Mouse (Mus musculus) ovary, adult 18-20 months (tissue): Measurements from ENCODE around the gene Spint2.
"Not testable (repeated sequence)": the region's sequence is repeated elsewhere in the genome, so short reads cannot be mapped to it uniquely, and the experiment has no call there.

ENCODE experiments used
- DNase-seq: peaks from one replicate; pipeline ENCODE4 v3.0.0; 2022; ENCODE audit warnings: low spot score, mixed read lengths

Gene Spint2

DNA sequence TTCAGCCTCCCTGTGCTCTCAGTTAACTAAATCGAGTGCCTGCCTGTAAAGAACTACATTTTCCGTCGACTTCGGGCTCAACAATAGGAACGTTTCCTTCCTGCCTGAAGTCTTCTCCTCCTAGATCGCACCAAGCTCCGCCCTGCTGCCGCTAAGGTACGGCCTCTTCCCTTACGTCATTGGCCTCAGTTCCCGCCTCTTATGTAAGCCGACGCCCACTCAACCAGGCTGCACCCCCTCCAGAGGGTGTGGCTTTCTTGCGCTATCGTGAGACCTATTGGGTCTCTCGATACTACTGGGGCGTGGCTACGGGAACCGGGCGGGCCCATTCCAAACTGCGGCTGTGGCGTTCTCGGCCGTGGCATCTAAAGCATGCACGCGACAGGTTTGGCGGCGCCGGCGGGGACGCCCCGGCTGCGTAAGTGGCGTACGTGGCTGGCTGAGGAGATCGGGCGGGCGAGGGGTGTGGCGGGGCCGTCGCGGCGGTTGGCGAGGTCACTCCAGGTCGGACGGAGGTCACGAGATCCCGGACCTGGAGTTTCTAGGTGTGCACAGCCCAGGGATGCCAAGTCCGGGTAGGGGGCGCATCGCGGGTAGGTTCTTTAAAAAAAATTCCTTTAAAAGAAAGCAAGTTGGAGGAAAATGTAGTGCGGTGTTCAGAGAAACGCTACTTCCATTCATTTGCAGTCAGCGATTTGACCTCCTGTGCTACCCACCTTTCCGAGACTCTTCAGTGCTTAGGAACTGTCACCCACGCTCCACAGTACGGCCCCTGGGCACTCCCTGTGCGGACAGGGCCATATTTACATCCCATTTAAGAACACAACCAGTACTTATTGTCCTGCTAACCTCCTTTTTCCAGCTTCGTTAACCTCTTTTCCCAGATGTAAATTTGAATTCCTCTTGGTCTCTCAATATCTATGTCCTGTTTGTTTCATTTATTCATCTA is 43.4 kb downstream of the Spint2 start, which contains the start of gene Yif1b:
Gene Yif1b, plus strand, starts transcription at position 311 of the 949 bp plus-strand sequence.
- DNase-seq: peak; percentile 97

DNA sequence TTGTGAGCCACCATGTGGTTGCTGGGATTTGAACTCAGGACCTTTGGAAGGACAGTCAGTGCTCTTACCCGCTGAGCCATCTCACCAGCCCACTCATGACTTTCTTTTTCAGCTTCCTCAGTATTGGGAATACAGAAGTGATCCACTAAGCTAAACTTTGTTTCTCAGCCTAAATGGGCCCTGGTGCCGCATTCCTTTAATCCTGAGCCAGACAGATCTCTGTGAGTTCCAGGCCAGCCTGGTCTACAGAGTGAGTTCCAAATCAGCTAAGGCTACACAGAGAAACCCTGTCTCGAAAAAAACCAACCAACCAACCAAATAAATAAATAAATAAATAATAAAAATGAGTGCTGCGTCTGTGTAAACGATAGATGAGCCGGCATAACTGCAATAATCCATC is 44.1 kb downstream of the Spint2 start:
- DNase-seq: not testable (repeated sequence)

DNA sequence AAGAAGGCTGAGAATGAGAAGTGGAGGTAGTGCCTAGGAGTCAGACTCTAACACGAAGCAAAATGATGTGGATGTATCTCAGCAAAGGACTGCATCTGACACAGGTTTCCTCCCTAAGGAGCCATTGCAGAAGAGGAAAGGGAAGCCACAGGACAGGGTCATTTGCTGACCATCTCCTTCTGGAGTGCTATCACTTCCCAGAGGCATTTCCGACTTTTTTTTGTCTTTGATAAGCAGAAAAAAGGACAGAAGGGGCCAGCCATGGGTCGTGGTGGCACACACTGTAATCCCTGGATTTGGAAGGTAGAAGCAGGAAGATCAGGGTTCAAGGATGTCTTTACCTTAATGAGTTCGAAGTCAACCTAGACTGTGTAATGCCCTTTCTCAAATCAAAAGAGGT is 45.1 kb downstream of the Spint2 start:
- DNase-seq: no peak

DNA sequence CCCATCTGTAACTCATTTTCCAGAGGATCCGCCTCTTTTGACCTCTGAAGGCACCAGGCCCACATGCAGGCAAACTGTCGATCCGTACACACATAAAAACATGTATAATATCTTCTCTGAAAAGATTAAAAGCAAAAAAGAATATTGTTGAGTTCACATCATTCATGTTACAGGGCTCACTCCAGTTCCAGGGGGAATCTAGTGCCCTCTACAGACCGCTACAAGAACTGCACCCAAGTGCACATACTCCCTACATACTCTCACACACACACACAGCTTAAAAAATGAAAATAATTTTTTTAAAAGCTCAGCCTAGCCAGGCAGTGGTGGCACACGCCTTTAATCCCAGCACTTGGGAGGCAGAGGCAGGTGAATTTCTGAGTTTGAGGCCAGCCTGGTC is 47.1 kb downstream of the Spint2 start:
- DNase-seq: no peak

DNA sequence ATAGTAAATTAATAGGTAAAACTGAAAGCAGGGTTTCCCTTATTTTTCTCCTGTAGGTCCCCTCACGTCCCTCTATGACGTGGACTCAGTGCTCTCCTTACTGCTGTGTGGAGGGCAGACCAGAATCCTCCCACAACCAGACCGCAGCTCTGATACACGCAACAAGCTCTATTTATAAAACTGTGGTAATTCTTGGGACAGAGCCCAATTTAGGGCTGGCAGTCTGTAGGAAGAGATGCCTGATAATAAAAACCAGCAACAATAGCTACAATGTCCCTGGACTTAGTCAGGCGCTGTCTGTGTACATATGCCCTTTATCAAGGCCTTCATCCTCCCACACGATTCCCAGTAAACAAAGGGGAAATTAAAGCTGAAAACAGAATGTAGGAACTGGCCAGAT is 48.0 kb downstream of the Spint2 start:
- DNase-seq: peak; percentile 40

DNA sequence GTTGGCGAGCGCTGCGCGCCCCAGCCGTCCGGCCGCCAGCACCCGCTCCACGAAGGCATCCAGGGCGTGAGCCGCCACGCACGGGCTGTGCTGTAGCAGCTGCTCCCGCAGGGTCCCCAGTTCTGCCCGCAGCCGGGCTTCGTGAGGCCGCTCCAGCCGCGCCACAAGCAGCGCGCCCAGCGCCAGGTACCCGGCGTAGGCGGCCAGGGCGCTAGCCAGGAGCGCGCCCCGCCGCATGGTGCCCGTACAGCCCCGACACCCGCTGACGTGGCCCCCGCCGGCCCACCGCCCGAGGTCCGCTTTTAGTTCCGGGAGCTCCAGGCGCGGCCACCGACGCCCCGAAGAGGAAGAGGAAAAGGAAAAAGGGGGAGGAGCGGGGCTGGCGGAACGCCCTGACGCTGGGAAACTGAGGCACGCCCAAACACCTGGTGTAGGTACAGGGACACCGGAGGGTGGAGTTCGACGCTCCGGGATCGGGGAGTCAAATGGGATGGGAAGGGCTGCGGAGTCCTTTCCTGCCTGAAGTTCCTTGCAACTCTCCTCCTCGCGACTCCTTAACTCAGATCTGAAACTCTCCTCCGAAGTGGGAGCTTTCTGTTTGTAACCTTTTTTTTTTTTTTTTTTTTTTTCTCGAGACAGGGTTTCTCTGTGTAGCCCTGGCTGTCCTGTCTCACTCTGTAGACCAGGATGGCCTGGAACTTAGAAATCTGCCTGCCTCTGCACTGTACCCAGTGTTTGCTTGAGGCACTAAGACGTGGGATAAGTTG is 49.3 kb downstream of the Spint2 start, which contains the start of gene Kcnk6:
Gene Kcnk6, minus strand, starts transcription at position 269 of the 767 bp plus-strand sequence.
- DNase-seq: no peak

DNA sequence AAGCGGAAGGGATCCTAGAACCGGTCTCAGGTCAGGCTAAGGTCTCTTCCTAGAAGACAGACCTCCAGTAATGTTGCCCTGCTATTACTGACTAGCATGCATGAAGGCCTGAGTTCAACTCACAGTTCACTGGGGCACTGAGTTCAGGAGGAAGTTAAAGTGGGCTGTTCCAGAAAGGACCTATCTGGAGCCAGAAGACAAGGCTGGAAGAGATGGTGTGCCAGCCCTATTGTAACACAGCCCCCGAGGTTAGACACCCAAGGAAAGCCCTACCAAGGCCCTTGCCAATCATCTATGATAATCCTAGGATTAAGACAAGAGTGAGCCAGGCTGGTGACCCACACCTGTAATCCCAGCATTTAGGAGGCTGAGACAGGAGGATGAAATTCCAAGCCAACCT is 50.2 kb downstream of the Spint2 start:
- DNase-seq: no peak

DNA sequence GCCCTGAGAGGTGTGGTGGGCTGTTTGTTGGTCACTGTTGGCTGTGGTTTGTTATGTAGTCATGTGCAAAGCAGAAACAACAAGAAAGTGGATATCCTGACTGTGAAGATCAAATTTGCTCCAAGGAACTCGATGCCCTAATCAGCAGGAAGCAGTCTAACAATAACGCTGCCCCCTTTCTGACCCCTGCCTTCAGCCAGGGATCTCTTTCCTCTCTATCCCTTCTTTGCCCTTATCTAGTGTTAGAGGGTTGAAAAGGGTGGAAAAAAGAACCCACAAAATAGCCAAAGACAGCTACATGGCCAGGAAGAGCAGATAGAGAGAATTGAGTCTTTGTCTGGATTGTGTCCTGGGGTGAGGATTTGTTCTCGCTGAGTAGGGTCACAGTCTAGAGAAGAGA is 51.2 kb downstream of the Spint2 start:
- DNase-seq: no peak

DNA sequence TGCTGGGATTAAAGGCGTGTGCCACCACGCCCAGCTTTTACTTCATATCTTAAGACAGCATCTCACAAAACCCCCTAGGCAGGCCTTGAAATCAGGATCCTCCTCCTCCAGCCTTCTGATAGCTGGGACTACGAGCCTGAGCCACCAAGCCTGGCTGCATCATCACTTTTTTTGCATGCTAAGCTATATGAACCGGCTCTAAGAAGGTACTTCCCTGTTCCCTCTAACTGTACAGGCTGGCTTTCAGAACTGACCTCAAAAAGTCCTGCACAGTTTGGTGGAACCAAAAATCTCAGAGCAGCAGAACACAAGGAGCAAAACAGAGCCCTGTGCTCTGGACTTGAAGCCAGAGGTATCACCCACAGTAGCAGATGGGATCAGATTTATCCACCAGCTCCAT is 53.5 kb downstream of the Spint2 start:
- DNase-seq: no peak

DNA sequence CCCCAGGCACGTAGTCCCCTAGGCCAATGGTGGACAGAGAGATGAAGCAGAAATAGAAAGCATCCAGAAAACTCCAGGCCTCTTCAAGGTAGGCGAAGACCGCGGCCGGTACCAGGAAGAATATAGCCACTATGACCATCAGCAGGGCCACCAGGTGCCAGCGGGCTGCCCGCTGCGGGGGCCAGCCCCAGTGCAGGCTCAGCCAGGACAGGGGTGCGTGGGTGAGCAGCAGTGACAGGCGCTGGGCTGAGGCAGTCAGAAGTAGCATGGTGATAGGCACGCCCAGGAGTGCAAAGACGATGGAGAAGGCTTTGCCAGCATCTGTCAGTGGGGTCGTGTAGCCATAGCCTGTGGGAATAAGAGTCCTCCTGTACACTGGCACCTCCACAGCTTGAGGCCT is 56.2 kb downstream of the Spint2 start:
- no peak for DNase-seq

DNA sequence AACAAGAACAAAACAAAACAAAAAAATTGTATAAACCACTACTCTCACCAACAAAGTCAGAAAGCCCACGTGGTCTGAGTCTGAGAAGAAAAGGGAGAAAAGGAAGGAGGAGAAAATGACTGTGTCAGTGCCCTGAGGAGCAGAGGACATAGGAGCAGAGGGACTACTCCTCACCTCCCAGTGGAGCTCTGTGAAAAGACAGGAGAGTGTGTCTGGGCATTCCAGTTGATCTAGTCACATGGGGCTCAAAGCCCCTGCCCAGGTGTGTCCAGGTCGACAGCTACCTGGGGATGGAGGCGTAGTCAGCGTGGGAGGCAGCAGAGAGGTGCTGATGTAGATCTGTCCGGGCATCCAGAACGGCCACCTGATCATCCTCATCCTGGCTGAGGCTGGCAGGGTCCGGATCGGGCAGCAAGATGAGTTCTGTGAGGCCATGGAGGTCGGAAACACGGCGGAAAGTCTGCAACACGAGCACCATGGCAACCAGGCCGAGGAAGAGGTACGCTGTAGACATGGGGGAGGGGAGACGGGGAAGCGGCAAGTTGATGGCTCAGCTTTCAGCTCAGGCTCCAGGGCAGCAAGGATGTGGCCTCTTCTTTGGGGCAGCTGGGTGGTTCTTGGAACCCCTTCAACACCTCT is 56.8 kb downstream of the Spint2 start:
- DNase-seq: no peak

DNA sequence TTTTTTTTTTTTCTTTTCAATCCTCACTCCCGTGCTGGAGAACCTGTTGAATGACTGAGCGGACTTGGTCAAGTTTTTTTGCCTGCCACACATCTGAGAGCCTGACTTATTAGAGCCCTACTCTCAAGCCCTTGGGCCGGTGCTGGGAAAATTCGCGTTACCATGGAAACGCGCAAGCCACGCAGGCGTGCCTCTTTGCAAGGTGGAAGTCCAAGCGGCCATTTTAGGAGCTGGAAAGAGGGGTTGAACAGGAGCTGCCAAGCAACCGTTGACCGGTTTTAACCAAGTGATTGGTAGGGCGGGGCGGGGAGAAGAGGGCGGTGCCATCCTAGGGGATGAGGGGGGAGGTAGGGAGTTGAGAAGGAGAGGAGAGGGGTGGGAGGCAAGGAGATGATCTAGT is 66.9 kb downstream of the Spint2 start:
- no peak for DNase-seq

DNA sequence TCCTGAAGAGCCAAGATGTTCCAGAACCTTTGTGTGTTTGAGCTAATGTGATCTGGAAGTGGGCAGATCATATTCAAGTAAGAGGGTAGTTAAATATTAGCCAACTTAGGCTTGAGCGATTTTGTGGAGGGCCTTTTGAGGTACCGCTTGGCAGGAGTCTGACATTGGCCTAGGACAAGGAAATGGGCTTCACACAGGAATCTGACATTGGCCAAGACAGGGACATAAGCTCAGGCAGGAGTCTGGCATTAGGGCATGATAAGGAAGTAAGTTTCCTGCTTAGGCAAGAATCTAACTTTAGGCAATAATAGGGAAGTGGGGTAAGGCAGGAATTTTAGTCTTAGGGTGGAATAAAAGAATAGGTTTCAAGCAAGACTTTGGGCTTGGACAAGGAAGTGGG is 67.5 kb downstream of the Spint2 start:
- no peak for DNase-seq

DNA sequence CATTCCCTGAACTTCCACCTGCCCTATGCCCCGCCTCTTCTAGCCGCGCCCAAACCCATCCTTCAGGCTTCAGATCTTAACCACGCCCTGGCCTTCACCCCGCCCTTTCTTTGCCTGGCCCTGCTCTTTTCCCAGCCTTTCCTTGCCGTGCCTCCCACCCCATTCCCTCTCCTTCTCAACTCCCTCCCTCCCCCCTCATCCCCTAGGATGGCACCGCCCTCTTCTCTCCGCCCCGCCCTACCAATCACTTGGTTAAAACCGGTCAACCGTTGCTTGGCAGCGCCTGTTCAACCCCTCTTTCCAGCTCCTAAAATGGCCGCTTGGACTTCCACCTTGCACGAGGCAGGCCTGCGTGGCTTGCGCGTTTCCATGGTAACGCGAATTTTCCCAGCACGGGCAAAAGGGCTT is 68.0 kb downstream of the Spint2 start, which contains the start of gene Catsperg1:
Gene Catsperg1, minus strand, starts transcription at position 361 of the 408 bp plus-strand sequence.
- no peak for DNase-seq

DNA sequence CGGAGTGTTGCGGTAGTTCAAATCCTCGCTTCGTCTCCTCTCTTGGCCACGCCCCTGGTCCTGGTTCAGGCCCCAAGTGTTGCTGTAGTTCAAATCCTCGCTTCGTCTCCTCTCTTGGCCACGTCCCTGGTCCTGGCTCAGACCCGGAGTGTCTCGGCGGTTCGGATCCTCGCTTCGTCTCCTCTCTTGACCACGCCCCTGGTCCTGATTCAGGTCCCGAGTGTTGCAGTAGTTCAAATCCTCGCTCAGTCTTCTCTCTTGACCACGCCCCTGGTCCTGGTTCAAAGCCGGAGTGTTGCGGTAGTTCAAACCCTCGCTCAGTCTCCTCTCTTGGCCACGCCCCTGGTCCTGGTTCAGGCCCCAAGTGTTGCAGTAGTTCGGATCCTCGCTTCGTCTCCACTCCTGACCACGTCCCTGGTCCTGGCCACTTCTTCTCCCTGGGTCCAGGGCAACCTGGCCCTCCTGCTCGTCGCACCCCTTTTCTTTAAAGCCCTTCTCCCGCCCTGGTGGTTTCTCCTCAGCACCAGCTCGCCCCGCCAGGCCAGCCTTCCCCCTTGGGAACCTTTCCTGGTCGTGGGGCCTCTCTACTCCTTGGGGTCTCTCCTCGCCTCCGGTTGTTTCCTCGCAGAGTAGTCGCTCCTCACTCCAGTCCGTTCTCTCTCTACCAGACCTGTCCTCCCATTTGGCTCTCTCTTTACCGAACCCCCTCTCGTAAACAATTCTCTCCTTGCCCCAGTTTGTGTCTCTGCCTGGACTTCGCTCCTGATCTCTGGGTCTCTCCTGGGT is 68.7 kb downstream of the Spint2 start:
- DNase-seq: not testable (repeated sequence)

DNA sequence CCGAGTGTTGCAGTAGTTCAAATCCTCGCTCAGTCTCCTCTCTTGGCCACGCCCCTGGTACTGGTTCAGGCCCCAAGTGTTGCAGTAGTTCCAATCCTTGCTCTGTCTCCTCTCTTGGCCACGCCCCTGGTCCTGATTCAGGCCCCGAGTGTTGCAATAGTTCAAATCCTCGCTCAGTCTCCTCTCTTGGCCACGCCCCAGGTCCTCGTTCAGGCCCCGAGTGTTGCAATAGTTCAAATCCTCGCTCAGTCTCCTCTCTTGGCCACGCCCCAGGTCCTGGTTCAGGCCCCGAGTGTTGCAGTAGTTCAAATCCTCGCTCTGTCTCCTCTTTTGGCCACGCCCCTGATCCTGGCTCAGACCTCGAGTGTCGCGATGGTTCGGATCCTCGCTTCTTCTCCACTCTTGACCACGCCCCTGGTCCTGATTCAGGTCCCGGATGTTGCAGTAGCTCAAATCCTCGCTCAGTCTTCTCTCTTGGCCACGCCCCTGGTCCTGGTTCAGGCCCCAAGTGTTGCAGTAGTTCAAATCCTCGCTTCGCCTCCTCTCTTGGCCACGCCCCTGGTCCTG is 69.4 kb downstream of the Spint2 start:
- no peak for DNase-seq

DNA sequence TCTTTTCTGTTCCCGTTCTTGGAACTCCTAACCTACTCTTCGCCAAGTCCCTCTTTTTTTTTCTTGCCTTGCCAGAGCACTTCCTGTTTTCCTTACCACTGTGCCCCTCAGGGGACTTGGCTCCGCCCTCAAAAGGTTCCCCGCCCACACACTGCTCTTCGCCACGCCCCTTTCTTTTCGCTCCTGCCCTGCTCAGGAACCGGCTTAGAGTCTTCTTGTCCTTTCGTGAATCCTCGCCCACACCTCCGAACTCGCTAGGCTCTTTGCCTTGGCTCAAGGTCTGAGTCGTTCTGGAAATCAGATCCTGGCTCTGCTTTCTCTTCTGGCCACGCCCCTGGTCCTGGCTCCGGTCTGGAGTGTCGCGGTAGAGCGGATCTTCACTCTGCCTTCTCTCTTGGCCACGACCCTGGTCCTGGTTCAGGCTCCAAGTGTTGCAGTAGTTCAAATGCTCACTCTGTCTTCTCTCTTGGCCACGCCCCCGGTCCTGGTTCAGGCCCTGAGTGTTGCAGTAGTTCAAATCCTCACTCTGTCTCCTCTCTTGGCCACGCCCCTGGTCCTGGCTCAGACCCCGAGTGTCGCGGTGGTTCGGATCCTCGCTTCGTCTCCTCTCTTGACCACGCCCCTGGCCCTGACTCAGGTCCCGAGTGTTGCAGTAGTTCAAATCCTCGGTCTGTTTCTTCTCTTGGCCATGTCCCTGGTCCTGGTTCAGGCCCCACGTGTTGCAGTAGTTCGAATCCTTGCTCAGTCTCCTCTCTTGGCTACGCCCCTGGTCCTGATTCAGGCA is 70.1 kb downstream of the Spint2 start:
- peak; percentile 90 for DNase-seq

DNA sequence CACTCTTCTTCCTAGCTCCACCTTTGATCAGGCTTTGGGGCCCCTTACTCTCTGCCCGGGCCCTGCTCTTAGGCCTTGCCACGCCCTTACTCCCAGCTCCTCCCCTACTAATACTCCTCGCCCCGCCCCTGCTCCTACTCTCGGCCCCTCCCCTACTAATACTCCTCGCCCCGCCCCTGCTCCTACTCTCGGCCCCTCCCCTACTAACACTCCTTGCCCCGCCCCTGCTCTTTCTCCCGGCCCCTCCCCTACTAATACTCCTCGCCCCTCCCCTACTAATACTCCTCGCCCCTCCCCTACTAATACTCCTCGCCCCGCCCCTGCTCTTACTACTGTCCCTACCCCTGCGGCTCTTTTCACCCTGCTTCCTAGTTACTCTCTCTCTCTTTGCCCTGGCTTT is 70.7 kb downstream of the Spint2 start:
- not testable (repeated sequence) for DNase-seq
